Mouse (Mus musculus) layer of hippocampus, postnatal 36 days (tissue): ENCODE data around the gene Fcgrt. TPM values are rescaled to one million over a fixed set of nuclear protein-coding genes. Genes with fewer than 3 reads are reported as not detected.
A peak's percentile ranks its signal among the peaks of the same experiment; 100 is the strongest.
"Not testable (repeated sequence)": the region's sequence is repeated elsewhere in the genome, so short reads cannot be mapped to it uniquely, and the experiment has no call there.

ENCODE experiments used
- DNase-seq, 2 experiments: peaks; one replicate each; pipeline ENCODE4 v3.0.0; 2022
- total RNA-seq, 2 experiments: library from RNA; stranded (reverse); gene quantifications; 2 replicates each; pipeline ENCODE4 v1.2.3; 2021

Fcgrt gene
- total RNA-seq, 2 experiments from 2014 or later, result 16.7 to 18.5 TPM

DNA sequence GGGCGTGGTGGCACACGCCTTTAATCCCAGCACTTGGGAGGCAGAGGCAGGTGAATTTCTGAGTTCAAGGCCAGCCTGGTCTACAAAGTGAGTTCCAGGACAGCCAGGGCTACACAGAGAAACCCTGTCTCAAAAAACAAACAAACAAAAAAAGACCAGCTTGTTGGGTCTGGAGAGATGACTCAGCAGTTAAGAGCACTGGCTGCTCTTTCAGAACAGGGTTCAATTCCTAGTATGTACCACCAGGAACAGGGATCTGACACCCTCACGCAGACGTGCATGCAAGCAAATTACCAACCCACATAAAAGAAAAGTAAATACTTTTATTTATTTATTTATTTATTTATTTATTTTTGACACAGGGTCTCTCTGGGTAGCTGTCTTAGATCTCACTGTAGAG, 6.4 kb upstream of the Fcgrt start:
- not testable (repeated sequence) for DNase-seq

DNA sequence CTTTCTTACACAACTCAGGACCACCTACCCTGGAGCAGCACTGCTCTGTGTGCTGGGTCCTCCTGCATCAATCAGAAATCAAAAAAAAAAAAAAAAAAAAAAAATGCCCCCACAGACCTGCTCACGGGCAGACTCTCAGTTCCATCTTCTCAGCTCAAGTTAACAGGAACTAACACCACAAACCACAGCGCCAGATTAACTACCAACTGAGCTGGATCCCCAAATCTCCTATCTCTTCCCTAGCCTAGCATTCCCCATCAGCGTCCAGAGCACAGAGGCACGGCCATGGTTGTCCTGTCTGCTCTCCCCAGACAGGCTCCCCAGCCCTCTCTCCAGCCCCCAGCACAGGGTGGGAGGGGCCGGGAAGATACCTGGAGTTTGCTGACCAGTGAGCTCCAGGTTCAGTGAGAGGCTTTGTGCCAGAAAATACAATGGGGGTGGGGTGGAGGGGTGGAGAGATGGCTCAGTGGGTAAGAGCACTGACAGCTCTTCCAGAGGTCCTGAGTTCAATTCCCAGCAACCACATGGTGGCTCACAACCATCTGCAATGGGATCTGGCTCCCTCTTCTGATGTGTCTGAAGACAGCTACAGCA, 3.5 kb upstream of the Fcgrt start:
- no peak for DNase-seq

DNA sequence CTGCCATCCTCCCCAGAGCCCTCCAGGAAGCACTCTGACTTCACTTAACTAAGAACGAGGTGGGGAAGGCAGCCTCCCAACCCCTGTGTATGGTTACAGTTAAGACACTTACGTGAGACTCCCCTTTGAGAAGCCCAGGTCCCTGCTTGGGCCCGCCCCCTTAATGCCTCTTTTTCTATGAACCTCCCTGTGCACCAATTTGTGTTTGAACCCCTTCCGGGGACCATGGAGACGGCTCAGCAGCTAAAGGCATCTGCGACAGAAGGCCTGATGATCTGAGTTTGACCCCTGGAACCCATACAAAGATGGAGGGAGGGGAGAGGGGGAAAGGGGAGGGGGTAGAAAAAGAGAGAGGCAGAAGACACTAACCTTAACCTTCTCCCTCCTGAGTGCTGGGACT, 2.8 kb upstream of the Fcgrt start:
- DNase-seq, result no peak

DNA sequence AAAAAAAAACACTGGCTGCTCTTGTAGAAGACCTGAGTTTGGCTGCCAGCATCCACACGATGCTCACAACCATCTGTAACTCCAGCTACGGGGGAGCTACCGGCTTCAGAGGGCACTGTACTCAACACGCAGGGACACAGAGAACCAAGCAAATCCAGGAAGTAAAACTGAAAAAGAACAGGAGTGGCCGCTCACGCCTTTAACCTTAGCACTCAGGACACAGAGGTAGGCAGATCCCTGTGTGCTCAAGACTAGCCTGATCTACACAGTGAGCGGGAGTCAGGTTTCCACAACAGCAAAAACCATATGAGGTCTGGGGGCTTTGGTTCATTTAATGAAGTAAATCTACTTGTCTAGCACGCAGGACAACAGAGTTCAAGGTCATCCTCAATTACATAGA, 1.8 kb upstream of the Fcgrt start:
- DNase-seq, result no peak

DNA sequence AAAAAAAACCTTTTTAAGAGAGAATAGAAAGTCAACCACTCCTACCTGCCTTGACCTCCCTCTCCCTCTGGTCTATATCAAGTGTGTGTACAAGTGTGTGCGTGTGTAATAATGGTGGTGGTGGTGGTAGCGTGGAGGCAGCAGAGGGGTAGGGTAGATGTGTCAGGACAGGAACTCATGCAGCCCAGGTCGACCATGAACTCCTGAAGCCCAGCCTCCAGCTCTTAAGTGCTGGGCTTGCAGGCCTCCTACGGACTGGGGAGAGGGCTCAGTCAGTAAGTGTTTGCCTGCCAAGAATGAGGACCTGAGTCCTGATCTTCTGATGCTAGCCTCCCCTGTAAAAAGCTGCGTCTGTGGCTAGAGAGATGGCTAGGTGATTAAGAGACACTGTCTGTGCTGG, 1.3 kb upstream of the Fcgrt start:
- DNase-seq, result no peak

DNA sequence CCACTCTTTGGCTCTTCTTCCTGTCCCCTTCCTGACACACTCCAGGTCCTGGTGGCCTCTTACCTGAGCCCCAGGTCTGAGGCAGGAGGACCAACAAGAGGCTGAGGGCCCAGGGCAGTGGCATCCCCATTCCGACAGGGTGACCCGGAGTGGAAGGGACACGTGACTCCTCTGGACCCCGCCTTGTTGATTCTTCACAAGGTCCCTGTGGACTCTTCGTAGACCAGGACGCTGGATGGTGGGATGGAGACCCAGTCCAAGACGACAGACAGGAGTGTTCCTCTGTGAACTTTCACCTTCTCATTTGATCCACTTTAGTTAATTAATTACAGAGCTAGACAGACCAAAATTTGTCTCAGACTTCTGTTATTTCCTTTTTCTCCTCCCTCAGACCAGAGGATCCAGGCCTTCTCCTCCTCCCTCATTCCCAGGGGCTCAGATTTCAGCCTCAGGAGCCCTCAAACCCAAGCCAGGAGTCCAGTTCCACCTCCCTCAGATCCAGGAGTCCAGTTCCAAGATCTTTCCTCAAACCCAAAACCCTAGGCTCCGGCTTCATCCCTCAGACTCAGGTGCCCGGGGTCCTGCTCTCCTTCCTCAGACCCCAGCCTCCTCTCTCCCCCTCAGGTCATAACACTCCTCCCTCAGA, 588 bp downstream of the Fcgrt start:
- DNase-seq, result no peak

DNA sequence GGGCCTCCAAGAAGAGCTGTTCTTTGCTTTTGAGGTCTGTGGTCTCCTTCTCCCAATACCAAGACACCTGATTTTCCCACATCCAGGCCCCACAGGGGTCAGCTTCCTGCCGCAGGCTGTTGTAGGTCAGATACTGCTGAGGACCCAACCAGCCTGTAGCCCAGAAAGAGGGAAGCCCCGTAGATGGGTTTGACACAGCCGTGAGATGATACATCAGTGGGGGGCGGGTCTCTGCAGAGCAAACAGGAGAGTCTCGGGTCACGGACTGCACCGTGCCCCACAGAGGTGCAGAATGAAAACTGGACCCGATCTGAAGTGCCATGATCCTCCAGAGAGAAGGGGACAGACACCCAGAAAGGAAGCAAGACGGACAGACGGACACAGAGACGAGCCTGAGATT, 1.2 kb downstream of the Fcgrt start:
- DNase-seq, result no peak

DNA sequence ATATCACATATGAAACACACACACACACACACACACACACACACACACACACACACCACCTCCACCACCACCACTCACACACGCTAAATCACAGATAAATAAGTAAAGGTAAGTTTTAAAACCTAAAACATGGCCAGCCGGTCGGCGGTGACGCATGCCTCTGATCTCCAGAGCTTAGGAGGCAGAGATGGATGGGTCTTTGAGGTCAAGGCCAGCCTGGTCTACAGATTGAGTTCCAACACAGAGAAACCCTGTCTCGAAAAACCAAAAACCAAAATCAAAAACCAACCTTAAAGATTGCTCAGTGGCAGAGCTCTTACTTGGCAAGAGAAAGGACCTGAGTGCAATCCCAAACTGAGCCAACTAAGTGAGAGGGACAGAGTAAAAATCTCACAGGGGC, 3.6 kb downstream of the Fcgrt start:
- DNase-seq, result no peak

DNA sequence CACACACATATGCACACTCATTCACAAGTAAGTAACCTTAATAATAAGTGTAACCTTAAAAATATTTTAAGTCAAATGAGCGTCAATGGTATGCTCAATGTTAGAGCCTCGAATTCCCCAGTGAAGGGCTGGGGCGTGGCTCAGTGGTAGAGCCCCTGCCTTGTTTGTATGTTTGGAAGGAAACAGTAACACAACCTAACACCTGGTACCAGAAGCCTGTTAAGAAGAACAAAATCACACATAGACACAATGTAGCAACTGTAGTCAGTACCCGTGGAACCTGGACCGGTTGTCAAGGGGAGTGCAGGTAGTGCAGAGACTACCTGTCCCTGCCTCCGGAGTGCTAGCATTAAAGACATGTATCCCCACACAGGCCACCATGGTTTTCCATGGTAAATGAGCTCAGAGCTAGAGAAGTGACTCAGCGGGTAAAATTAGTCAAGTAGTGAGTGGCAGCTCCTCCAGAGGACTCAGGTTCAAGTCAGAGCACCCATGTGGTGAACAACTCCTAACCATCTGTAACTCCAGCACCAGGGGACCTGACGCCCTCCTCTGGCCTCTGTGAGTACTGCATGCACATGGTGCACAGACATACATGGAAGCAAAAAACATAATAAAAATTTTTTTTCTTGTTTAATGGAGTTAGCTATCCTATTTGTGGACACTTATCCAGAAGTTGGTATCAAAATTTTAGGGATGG, 5.0 kb downstream of the Fcgrt start:
- DNase-seq, result no peak

DNA sequence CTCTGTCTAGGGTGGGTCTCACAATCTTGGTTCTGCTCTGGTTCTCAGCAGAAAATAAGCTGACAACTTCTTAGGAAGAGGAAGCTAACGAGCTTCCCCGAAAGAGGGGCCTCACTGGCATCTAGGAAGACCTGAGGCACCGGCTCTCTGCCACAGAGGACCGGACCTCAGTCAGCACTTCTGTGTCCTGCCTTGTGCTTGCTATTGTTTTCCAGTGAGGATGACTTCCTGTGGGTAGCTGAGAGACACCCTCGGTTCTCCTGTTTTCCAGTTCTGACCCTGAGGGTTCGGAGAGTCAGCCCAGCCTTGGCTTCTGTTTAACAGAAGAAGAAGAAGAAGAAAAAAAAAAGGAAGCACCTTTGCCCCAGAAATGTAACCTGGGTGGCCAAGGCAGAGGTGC, 6.2 kb downstream of the Fcgrt start:
- no peak for DNase-seq

DNA sequence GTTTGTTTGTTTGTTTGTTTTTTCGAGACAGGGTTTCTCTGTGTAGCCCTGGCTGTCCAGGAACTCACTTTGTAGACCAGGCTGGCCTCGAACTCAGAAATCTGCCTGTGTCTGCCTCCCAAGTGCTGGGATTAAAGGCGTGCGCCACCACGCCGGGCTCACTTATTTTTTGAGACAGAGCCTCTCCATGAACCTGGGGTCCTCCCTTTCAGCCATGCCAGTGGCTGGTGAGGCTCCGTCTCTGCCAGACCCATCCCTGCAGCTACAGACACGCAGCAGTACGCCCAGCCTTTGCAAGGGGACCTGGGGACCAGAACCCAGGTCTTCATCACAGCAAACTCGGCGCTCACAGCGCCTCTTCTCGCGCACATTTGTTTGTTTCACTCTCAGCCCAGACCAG, 7.7 kb downstream of the Fcgrt start:
- DNase-seq, result not testable (repeated sequence)

DNA sequence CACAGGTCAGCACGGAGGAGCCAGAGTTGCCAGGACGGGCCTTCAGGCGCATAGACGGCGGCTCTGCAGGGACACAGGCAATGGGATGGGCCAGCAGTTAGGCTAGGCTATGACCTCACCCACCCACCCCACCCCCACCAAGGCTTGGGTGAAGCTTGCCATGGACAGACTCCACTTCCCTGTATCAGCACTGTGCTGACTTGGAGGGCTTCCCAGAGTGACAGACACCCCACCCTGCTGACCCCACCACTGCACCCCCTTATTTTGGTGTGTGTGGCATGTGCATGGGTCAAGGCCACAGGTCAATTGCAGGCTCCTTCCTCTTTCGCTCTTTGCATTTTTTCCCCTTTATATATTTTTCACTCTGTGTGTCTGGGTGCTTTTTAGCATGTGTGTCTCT, 8.3 kb downstream of the Fcgrt start:
- DNase-seq, result no peak

DNA sequence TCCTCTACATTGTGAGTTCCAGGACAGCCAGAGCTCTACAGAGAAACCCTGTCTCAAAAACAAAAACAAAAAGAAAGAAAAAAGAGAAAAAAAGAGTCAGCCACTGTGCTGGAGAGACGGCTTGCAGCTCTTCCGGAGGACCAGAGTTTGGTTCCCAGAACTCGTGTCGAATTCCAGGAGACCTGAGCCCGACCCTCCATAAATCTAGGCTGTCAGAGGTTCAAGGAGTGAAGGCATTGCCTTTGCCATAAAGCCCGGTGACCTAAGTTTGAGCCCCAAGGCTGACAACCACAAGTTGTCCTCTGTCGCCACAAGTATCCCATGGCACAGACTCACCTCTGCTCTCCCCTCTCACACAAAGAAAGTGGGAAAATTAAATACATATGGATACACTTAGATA, 9.5 kb downstream of the Fcgrt start:
- DNase-seq, result no peak

DNA sequence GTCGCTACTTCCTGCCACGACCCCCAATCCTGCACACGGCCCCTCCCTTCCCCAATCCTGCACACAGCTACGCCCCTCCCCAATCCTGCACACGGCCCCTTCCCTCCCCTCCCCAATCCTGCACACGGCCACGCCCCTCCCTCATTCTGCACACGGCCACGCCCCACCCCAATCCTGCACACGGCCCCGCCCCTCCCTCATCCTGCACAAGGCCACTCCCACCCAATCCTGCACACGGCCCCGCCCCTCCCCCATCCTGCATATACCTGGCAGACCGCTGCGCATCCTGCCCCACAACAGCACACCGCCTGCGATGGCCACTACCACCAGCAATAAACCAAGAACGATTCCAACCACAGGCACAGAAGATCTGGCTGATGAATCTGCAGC, 10.1 kb downstream of the Fcgrt start:
- no peak for DNase-seq

DNA sequence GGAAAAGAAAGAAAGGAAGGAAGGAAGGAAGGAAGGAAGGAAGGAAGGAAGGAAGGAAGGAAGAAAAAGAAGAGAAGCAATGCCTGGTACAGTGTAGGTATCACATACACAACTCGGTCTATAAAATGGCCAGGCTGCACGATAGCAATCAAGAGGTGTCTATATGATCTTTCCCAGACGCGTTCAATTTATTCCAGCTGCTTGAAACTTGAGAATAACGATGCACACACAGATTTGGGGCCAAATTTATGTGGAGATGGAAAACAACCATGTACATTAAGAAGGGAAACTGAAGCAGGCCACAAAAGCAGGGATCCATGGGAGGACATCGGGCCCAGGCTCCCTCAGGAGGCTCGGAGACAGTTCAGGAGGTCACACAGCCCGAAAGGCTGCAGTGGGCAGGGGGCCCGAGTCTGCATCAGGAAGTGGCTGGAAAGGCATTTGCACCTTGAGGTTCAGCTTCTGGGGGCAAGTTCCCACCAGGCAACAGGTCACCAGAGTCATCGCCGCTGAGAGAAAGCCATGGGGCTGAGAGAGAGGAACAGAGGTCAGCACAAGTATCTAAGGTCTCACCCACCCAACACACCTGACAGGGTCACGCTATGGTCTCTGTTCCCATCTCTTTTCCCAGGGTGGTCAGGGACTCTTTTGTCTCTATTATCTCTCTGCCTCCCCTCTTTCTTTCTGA, 10.7 kb downstream of the Fcgrt start:
- no peak for DNase-seq

DNA sequence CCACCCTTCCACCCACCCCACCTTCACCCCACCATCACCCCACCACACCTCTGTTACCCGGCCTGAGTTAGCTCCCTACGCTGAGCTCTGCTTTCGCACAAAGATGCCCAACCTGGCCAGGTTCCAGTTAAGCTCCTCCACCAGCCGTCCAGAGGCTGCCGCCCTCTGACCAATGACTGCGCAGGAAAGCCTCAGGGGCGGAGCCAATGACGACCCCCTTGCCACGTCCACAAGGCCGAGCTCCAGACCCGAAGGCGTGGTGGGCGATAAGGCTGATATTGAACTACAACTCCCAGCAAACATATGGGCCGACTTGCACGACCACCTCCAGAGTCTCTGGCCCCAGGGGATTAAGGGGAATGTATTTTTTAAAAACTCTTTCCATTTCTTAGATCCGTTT, 11.6 kb downstream of the Fcgrt start, which contains the start of gene Rcn3:
Gene Rcn3 (minus strand): TSS at position 174 of the 400 bp plus-strand sequence.
- peak in 1 of 2 experiments; percentile 37 for DNase-seq

DNA sequence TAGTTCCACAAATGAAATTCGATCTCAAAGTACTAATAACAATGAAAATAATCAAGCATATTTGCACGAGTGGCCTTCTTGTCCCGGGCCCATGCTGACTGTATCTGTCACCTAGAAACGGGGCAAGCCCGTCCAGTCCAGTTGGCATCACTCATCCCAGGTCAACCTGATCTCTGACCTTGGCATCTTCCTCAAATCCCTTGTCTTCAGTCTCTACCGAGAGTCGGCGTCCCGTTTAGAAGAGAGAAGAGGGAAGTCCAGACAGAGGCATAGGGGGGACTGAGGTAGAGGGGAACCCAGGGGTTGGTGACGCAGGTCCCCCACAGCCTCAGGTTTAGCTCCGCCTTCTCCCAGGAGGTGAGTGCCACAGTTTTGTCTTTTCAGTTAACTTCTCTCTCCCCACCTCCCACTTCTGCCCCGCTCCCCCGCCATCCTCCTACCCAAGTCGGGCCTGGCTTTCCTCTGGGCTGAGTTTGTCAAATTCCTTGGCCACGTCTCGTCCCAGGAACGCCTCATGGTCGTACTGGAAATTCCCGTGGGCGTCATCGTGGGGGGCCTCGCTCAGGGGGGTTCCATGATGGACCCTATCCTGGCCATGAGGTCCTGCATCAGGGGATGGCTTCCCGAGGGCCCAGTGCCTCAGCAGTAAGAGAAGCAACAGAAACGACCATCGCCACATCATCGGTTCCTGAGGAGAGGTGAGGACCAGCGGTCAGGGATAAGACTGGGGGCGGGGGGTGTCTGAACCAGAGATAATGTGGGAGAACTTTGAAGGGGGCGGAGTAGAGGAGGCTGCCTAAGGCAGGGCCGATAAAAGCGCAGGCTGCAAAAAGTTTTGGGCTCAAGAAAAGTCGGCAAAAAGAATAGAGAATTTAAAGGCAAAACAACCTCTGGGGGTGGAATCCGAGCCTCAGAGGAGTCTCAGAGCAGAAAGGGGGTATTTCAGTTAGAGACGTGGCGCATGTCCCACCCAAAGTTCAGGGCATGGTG, 12.4 kb downstream of the Fcgrt start:
- no peak for DNase-seq

DNA sequence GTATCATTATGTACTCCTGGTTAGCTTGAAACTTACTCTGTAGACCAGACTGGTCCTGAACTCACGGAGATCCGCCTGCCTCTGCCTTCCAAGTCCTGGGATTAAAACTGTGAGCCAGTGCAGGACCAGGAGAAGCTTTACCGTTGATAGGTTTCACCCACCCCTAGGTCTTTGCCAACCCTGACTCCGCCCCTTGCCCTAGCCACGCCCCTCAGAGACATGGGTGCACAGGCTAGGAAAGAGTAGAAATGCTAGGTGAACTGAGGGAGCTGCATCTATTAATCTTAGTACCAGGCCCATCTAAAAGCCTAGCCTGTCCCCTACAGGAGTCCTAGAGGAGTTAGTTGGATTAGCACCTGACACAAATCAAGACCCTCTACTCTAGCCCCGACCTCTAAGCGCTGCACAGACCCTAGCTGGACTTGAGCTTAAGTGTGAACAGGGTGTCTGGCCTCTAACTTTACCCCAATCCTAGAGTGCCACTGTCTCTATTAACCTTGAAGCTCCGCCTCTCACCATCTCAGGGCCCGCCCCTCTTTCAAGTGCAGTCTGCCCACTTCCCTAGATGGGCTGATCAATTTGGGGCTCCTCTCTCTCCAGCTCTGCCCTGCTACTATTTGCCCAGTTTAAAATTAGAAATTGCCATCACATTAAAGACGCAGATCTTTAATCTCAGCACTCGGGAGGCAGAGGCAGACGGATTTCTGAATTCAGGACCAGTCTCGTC, 13.2 kb downstream of the Fcgrt start:
- DNase-seq, result no peak

DNA sequence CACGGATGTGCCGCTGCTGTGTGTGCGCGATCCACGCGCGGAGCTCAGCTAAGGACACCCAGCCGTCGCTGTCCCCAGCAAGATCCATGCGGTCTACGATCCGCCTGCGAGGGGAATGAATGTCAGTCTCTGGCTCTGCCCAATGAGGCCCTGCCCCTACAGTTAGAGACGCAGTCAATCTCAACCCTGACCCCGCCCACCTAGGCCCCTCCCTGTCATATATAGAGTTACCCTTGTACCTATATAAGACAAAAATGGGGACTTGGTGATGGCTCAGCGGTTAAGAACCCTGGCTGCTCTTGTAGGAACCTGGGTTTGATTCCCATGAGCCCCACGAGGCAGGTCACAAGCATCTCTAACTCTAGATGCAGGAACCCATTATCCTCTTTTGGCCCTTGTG, 15.1 kb downstream of the Fcgrt start:
- DNase-seq, result no peak

DNA sequence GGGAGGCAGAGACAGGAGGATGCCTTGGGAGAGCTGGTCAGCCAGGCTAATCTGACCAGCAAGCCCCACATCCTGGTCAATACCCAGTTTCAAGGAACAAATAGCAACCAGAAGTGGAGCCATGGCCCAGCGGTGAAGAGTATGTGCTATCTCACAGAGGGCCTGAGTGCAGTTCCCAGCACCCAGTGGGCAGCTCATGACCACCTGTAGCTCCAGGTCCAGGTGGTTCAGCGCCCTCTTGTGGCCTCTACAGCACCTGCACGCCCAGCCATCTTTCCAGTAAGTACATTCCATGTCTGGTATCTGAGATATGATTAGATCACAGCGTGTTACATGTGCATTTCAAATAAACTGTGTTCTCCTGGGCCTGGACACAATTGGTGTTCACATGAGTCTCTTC, 17.6 kb downstream of the Fcgrt start:
- no peak for DNase-seq

DNA sequence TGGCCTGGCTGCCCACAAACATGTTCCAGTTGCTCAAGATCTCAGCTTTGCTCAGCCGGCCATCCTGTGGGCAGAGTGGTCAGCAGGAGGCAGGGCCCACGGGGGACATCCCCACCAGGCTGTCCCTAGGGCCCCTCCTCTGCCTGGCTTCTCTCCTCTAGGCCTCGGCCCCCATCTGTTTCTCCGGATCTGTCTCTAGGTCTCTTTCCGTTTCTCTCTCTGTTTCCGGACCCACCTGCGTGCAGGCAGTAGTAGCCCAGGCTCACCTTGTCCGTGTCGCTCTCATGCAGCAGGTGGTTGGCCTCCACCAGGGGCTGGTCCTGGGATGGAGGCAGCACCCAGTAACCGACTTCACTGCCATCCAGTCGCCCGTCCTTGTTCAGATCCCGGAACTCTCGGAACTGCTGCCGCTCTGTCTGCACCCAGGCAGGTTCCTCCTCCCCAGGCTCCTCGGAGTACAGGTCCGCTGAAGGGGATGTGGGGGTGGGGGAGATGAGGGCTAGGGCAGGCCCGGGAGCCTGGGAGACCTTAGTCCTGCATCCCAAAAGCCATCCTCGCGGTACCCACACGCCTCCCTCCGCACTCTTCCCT, 20.3 kb downstream of the Fcgrt start:
- no peak for DNase-seq
